Mouse (Mus musculus) megakaryocyte, embryonic 14.5 days (primary cell): Measurements from ENCODE around the gene Mrpl12.

Experiments
- FLI1 ChIP-seq: IDR thresholded peaks from 2 replicates; pipeline ENCODE4 v1.6.1; 2012; ENCODE audit warnings: low read length, inconsistent platforms, mixed read lengths
- GATA1 ChIP-seq: IDR thresholded peaks from 3 replicates; pipeline ENCODE4 v1.6.1; 2012; ENCODE audit warnings: mixed read lengths, low read length, inconsistent platforms, borderline replicate concordance

DNA sequence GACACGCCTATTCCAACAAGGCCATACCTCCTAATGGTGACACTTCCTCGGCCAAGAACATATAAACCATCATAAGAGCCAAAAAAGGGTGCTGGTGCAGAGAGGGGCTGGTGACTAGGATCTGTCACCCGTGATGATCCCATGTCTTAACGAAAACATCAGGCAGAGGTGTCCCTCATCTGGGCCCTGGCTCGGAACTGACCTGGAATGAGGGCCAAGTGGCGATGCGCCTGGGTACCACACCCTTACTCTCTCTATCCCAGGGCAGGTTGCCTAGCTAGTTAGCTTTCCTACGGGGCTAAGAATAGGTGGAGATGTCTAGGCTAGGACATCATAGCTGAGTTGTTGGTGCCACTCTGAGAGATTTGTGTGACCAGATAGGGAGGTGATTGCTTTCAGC is 49.7 kb downstream of the Mrpl12 start:
- no peak for TF ChIP-seq GATA1
- no peak for TF ChIP-seq FLI1
